Mouse (Mus musculus) CH12.LX (cell line): ENCODE results near the gene Gm49384. TPM values are rescaled to one million over a fixed set of nuclear protein-coding genes. Genes with fewer than 3 reads are reported as not detected.

Experiments used
- DNase-seq: peaks from one replicate; pipeline ENCODE4 v3.0.0-alpha.2; 2013; ENCODE audit errors: extremely low read depth
- H3K27ac ChIP-seq: 2 replicates; pipeline ENCODE4 v1.5.1; 2012; ENCODE audit warnings: low read depth, mild to moderate bottlenecking, control low read depth, moderate library complexity; ENCODE audit not compliant: insufficient read depth
- H3K27me3 ChIP-seq: replicated peaks from 2 replicates; pipeline ENCODE3; 2012; ENCODE audit warnings: inconsistent platforms
- H3K36me3 ChIP-seq, 2 experiments: replicated peaks in 1 of 2; 2 replicates each; pipeline versions ENCODE3 to v1.6.1; 2012; ENCODE audit warnings: inconsistent platforms in 1 of 2, low read length in 1 of 2, mild to moderate bottlenecking in 1 of 2, mixed read lengths in 1 of 2, moderate library complexity in 1 of 2; ENCODE audit not compliant: control insufficient read depth in 1 of 2, insufficient read depth in 1 of 2
- H3K4me1 ChIP-seq, 2 experiments: 2 replicates each; pipeline ENCODE4 v1.6.1; 2012; ENCODE audit warnings: inconsistent platforms in 1 of 2, moderate library complexity in 1 of 2; ENCODE audit not compliant: insufficient read depth in 2 of 2, control insufficient read depth in 1 of 2
- H3K4me2 ChIP-seq: 2 replicates; pipeline ENCODE4 v1.6.1; 2012; ENCODE audit warnings: low read depth, mild to moderate bottlenecking, control low read depth; ENCODE audit not compliant: poor library complexity, insufficient read depth, severe bottlenecking
- H3K4me3 ChIP-seq, 3 experiments: fragments of 150-350 bp in 1 of 3; sonication (generic) in 1 of 3; replicated peaks in 1 of 3; 2 replicates each; pipeline versions ENCODE3 to v1.5.1; 2011 to 2012; ENCODE audit warnings: low read depth in 2 of 3, low read length in 2 of 3, mild to moderate bottlenecking in 2 of 3, moderate library complexity in 2 of 3, control low read depth in 1 of 3, improper control_type of control experiment in 1 of 3, inconsistent platforms in 1 of 3, mixed read lengths in 1 of 3; ENCODE audit not compliant: poor library complexity in 1 of 3
- H3K79me2 ChIP-seq: replicated peaks from 2 replicates; pipeline ENCODE4 v1.6.1; 2012; ENCODE audit warnings: mild to moderate bottlenecking, moderate library complexity; ENCODE audit not compliant: control insufficient read depth, poor library complexity, insufficient read depth, severe bottlenecking; ENCODE audit errors: extremely low read depth
- H3K9ac ChIP-seq: 2 replicates; pipeline ENCODE4 v1.6.1; 2012; ENCODE audit warnings: low read depth, mild to moderate bottlenecking, control low read depth, moderate library complexity; ENCODE audit not compliant: insufficient read depth
- H3K9me3 ChIP-seq: replicated peaks from 2 replicates; pipeline ENCODE3; 2012; ENCODE audit warnings: low read length, inconsistent platforms, mixed read lengths
- BHLHE40 ChIP-seq: IDR thresholded peaks from 2 replicates; pipeline ENCODE4 v1.6.1; 2011; ENCODE audit warnings: mild to moderate bottlenecking, low read depth, low read length, improper control_type of control experiment
- CHD1 ChIP-seq: IDR thresholded peaks from 2 replicates; pipeline ENCODE4 v1.6.1; 2012; ENCODE audit warnings: low read depth, low read length, improper control_type of control experiment, inconsistent platforms
- CHD2 ChIP-seq: IDR thresholded peaks from 2 replicates; pipeline ENCODE4 v1.6.1; 2011; ENCODE audit warnings: low read length, improper control_type of control experiment
- CTCF ChIP-seq, 2 experiments: IDR thresholded peaks in 1 of 2; conservative IDR thresholded peaks in 1 of 2; 2 replicates each; pipeline ENCODE4 v1.5.1; 2011 to 2012; ENCODE audit warnings: low read depth in 2 of 2, low read length in 2 of 2, improper control_type of control experiment in 1 of 2, inconsistent platforms in 1 of 2, mild to moderate bottlenecking in 1 of 2, moderate library complexity in 1 of 2
- E2F4 ChIP-seq: IDR thresholded peaks from 2 replicates; pipeline ENCODE4 v1.6.1; 2011; ENCODE audit warnings: low read depth, low read length, improper control_type of control experiment; ENCODE audit not compliant: insufficient replicate concordance
- ELF1 ChIP-seq: IDR thresholded peaks from 2 replicates; pipeline ENCODE4 v1.6.1; 2014; ENCODE audit warnings: low read depth, mild to moderate bottlenecking, inconsistent platforms, low read length, improper control_type of control experiment
- EP300 ChIP-seq: IDR thresholded peaks from 2 replicates; pipeline ENCODE4 v1.6.1; 2011; ENCODE audit warnings: low read length, improper control_type of control experiment
- ETS1 ChIP-seq: conservative IDR thresholded peaks from 2 replicates; pipeline ENCODE4 v1.6.1; 2012; ENCODE audit warnings: low read depth, mild to moderate bottlenecking, inconsistent platforms, low read length, improper control_type of control experiment, moderate library complexity
- GABPA ChIP-seq: IDR thresholded peaks from 2 replicates; pipeline ENCODE4 v1.6.1; 2012; ENCODE audit warnings: low read depth, low read length, improper control_type of control experiment, inconsistent platforms; ENCODE audit not compliant: insufficient replicate concordance
- HCFC1 ChIP-seq: IDR thresholded peaks from 2 replicates; pipeline ENCODE4 v1.6.1; 2012; ENCODE audit warnings: low read depth, mild to moderate bottlenecking, inconsistent platforms, low read length, improper control_type of control experiment
- IRF4 ChIP-seq: IDR thresholded peaks from 2 replicates; pipeline ENCODE4 v1.6.1; 2014; ENCODE audit warnings: low read depth, mild to moderate bottlenecking, inconsistent platforms, low read length, improper control_type of control experiment
- JUN ChIP-seq: IDR thresholded peaks from 2 replicates; pipeline ENCODE4 v1.6.1; 2011; ENCODE audit warnings: low read depth, mild to moderate bottlenecking, low read length, improper control_type of control experiment, moderate library complexity; ENCODE audit not compliant: insufficient read depth
- JUND ChIP-seq: conservative IDR thresholded peaks from 2 replicates; pipeline ENCODE4 v1.6.1; 2011; ENCODE audit warnings: low read depth, low read length, improper control_type of control experiment
- KAT2A ChIP-seq: IDR thresholded peaks from 2 replicates; pipeline ENCODE4 v1.6.1; 2012; ENCODE audit warnings: low read length, improper control_type of control experiment, inconsistent platforms; ENCODE audit not compliant: insufficient replicate concordance
- MAFK ChIP-seq: IDR thresholded peaks from 2 replicates; pipeline ENCODE4 v1.6.1; 2011; ENCODE audit warnings: low read length, improper control_type of control experiment; ENCODE audit not compliant: insufficient replicate concordance
- MAX ChIP-seq: IDR thresholded peaks from 2 replicates; pipeline ENCODE4 v1.6.1; 2011; ENCODE audit warnings: low read length, improper control_type of control experiment
- MAZ ChIP-seq: IDR thresholded peaks from 2 replicates; pipeline ENCODE4 v1.6.1; 2012; ENCODE audit warnings: low read depth, mild to moderate bottlenecking, inconsistent platforms, low read length, improper control_type of control experiment, moderate library complexity
- MEF2A ChIP-seq: IDR thresholded peaks from 2 replicates; pipeline ENCODE4 v1.6.1; 2014; ENCODE audit warnings: low read depth, mild to moderate bottlenecking, inconsistent platforms, low read length, improper control_type of control experiment, borderline replicate concordance
- MXI1 ChIP-seq: IDR thresholded peaks from 2 replicates; pipeline ENCODE4 v1.6.1; 2011; ENCODE audit warnings: mild to moderate bottlenecking, low read depth, low read length, improper control_type of control experiment
- MYC ChIP-seq: IDR thresholded peaks from 2 replicates; pipeline ENCODE4 v1.6.1; 2011; ENCODE audit warnings: low read depth, mild to moderate bottlenecking, improper control_type of control experiment, low read length
- NELFE ChIP-seq: IDR thresholded peaks from 2 replicates; pipeline ENCODE4 v1.6.1; 2011; ENCODE audit warnings: low read depth, low read length, improper control_type of control experiment
- NRF1 ChIP-seq: IDR thresholded peaks from 2 replicates; pipeline ENCODE4 v1.6.1; 2014; ENCODE audit warnings: low read depth, mild to moderate bottlenecking, inconsistent platforms, low read length, improper control_type of control experiment, moderate library complexity
- PAX5 ChIP-seq: IDR thresholded peaks from 2 replicates; pipeline ENCODE4 v1.6.1; 2012; ENCODE audit warnings: low read length, inconsistent platforms, mixed read lengths
- POLR2A ChIP-seq: IDR thresholded peaks from 2 replicates; pipeline ENCODE4 v1.6.1; 2011; ENCODE audit warnings: low read depth, mild to moderate bottlenecking, improper control_type of control experiment, low read length
- POLR2AphosphoS2 ChIP-seq: IDR thresholded peaks from 2 replicates; pipeline ENCODE4 v1.6.1; 2011; ENCODE audit warnings: low read depth, low read length, improper control_type of control experiment
- RAD21 ChIP-seq: IDR thresholded peaks from 2 replicates; pipeline ENCODE4 v1.6.1; 2011; ENCODE audit warnings: low read depth, mild to moderate bottlenecking, low read length, improper control_type of control experiment, moderate library complexity
- RCOR1 ChIP-seq: conservative IDR thresholded peaks from 2 replicates; pipeline ENCODE4 v1.6.1; 2012; ENCODE audit warnings: low read depth, mild to moderate bottlenecking, inconsistent platforms, low read length, improper control_type of control experiment
- SIN3A ChIP-seq: IDR thresholded peaks from 2 replicates; pipeline ENCODE4 v1.6.1; 2012; ENCODE audit warnings: low read length, improper control_type of control experiment, inconsistent platforms
- SMC3 ChIP-seq: IDR thresholded peaks from 2 replicates; pipeline ENCODE4 v1.6.1; 2011; ENCODE audit warnings: low read depth, low read length, improper control_type of control experiment
- TBP ChIP-seq: conservative IDR thresholded peaks from 2 replicates; pipeline ENCODE4 v1.6.1; 2011; ENCODE audit warnings: low read depth, low read length, improper control_type of control experiment
- TCF12 ChIP-seq: IDR thresholded peaks from 2 replicates; pipeline ENCODE4 v1.6.1; 2014; ENCODE audit warnings: low read depth, mild to moderate bottlenecking, inconsistent platforms, low read length, improper control_type of control experiment
- UBTF ChIP-seq: IDR thresholded peaks from 2 replicates; pipeline ENCODE4 v1.6.1; 2012; ENCODE audit warnings: low read depth, mild to moderate bottlenecking, inconsistent platforms, low read length, improper control_type of control experiment, moderate library complexity
- USF1 ChIP-seq: IDR thresholded peaks from 2 replicates; pipeline ENCODE4 v1.6.1; 2014; ENCODE audit warnings: low read depth, mild to moderate bottlenecking, inconsistent platforms, low read length, improper control_type of control experiment
- USF2 ChIP-seq: conservative IDR thresholded peaks from 2 replicates; pipeline ENCODE4 v1.6.1; 2011; ENCODE audit warnings: low read depth, low read length, improper control_type of control experiment
- ZC3H11A ChIP-seq: IDR thresholded peaks from 2 replicates; pipeline ENCODE4 v1.6.1; 2012; ENCODE audit warnings: low read depth, mild to moderate bottlenecking, inconsistent platforms, low read length, improper control_type of control experiment
- ZKSCAN1 ChIP-seq: IDR thresholded peaks from 2 replicates; pipeline ENCODE4 v1.6.1; 2012; ENCODE audit warnings: low read depth, inconsistent platforms, low read length, improper control_type of control experiment, borderline replicate concordance
- ZMIZ1 ChIP-seq: IDR thresholded peaks from 2 replicates; pipeline ENCODE4 v1.6.1; 2012; ENCODE audit warnings: low read depth, mild to moderate bottlenecking, inconsistent platforms, low read length, improper control_type of control experiment
- ZNF384 ChIP-seq: IDR thresholded peaks from 2 replicates; pipeline ENCODE4 v1.6.1; 2012; ENCODE audit warnings: low read depth, low read length, improper control_type of control experiment, inconsistent platforms
- dilution Hi-C: fragments of 300-500 bp; cut with MboI; formaldehyde crosslinking; loops from 2 replicates; pipeline ENCODE4 v1.14.3; 2020; ENCODE audit warnings: low sequenced_read_pairs; ENCODE audit not compliant: extremely low pct_unique_long_range_greater_than_20kb, extremely low pct_ligation_motif_present
- in situ Hi-C: fragments of 300-500 bp; cut with MboI; formaldehyde crosslinking; loops from 3 replicates; pipeline ENCODE4 v1.14.3; 2019; ENCODE audit warnings: low sequenced_read_pairs, low pct_ligation_motif_present, low pct_unique_long_range_greater_than_20kb, mixed read lengths
- polyA plus RNA-seq: library from polyadenylated mRNA; unstranded; fragments of >175 nt; gene quantifications from 2 replicates; pipeline ENCODE4 v1.2.1, GENCODE M21; 2012; ENCODE audit warnings: low read depth; ENCODE audit not compliant: insufficient read length
- total RNA-seq, 2 experiments: library from RNA; depleted of rRNA; stranded (reverse); fragments of 300-350 nt in 1 of 2; fragments of >200 nt in 1 of 2; gene quantifications; 2 replicates each; pipeline ENCODE4 v1.2.3; 2012 to 2014

Gene Gm49384
- total and polyA plus RNA-seq, 3 experiments, result 23.4 to 54.9 (median 34.4) TPM

DNA sequence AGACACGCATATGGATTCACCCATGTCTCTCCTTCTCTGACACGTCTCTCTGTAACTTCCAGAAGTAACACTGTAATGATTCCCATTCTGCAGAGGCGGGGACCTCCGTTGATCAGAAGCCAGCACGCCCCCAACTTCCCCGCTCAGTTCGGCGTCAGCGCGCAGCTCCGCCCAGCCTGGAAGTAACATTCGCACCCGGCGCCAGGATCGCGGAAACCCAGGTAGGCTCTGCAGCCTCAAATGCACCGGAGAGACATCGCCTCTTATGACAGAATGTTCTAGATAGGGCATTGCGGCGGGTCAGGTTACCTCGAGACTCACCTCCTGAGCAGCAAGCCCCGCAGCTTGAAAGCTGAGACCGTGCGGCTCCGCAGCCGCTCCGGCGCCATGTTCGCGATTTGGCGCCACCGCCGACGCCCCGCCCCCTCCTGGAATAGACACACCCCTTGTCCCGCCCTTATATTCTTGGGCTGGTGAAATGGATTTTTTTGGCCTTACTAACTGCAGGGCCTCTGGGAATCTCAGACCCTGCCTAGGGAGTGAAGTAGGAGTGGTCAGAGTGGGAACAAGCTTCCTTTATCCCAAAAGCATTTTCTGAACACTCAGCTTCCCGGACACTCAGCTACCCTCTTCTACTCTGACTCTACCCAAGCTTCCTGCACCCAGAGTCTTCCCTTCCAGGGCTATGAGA, 23.9 kb upstream of the Gm49384 start, which contains the start of gene Pole2:
TSS of gene Pole2 (minus strand) at position 420 of the 691 bp plus-strand sequence.
- Histone ChIP-seq H3K9ac (peak within 1 kb of the TSS; percentile 31), H3K9me3 (no peaks in the 10 kb centered on the region), H3K36me3 (peaks cover 4 to 28% of the 10 kb centered on the region in 2 experiments), H3K4me3 (peak within 1 kb of the TSS; percentile 70 to 75 (median 71)), H3K4me2 (peak within 1 kb of the TSS; percentile 86), H3K4me1 (peaks cover 2 to 31% of the 10 kb centered on the region in 2 experiments; a peak in 3 of 4 replicates), H3K27me3 (no peaks in the 10 kb centered on the region), H3K27ac (peak within 1 kb of the TSS; percentile 35; the same call in 1 of the 2 replicates), H3K79me2 (peaks cover 10% of the 10 kb centered on the region; the same call in 1 of the 2 replicates)
- dilution Hi-C loops, result no loop called here
- peak; percentile 51 for TF ChIP-seq HCFC1
- peak; percentile 92 for TF ChIP-seq POLR2A
- TF ChIP-seq CHD1, result no peak
- peak; percentile 23; the same call in 1 of the 2 replicates for TF ChIP-seq MAX
- TF ChIP-seq PAX5, result no peak
- peak; percentile 54; the same call in 1 of the 2 replicates for TF ChIP-seq ELF1
- 0 out of 2 replicates have a peak, but pooled peaks have one; percentile 25 for TF ChIP-seq CHD2
- TF ChIP-seq MAZ, result no peak
- TF ChIP-seq IRF4, result no peak; the same call in 1 of the 2 replicates
- TF ChIP-seq TBP, result peak; percentile 84
- peak; percentile 0; the same call in 1 of the 2 replicates for TF ChIP-seq ETS1
- no peak for TF ChIP-seq ZKSCAN1
- TF ChIP-seq BHLHE40, result no peak
- TF ChIP-seq ZC3H11A, result no peak
- TF ChIP-seq SMC3, result no peak
- TF ChIP-seq NRF1, result peak; percentile 53
- peak; percentile 72 for TF ChIP-seq TCF12
- TF ChIP-seq SIN3A, result no peak; the same call in 1 of the 2 replicates
- TF ChIP-seq POLR2AphosphoS2, result peak; percentile 56; the same call in 1 of the 2 replicates
- 0 out of 2 replicates have a peak, but pooled peaks have one; percentile 19 for TF ChIP-seq ZNF384
- TF ChIP-seq USF1, result no peak
- peak; percentile 82; the same call in 1 of the 2 replicates for TF ChIP-seq ZMIZ1
- TF ChIP-seq GABPA, result no peak
- TF ChIP-seq MYC, result no peak
- no peak for TF ChIP-seq CTCF (conservative IDR thresholded peaks at IDR 0.05 in 1 of 2, IDR thresholded peaks at IDR 0.05 in 1 of 2; ENCODE audit: low read depth in 2 of 2, low read length in 2 of 2)
- no peak for TF ChIP-seq USF2
- peak; percentile 79 for TF ChIP-seq NELFE
- 0 out of 2 replicates have a peak, but pooled peaks have one; percentile 61 for TF ChIP-seq UBTF
- peak; percentile 87; the same call in 1 of the 2 replicates for TF ChIP-seq E2F4
- 0 out of 2 replicates have a peak, but pooled peaks have one; percentile 66 for TF ChIP-seq RCOR1
- TF ChIP-seq MAFK, result no peak
- TF ChIP-seq JUN, result no peak
- TF ChIP-seq MXI1, result peak; percentile 38; the same call in 1 of the 2 replicates
- no peak for TF ChIP-seq JUND
- no peak for TF ChIP-seq EP300
- TF ChIP-seq KAT2A, result no peak
- peak; percentile 40; the same call in 1 of the 2 replicates for TF ChIP-seq MEF2A
- TF ChIP-seq RAD21, result no peak
- peak; percentile 81 for DNase-seq
- in situ Hi-C loops, result no loop called here
